Mouse (Mus musculus) forebrain, embryonic 12.5 days (tissue): Measurements from ENCODE around the gene Ttll3. TPM values are rescaled to one million over a fixed set of nuclear protein-coding genes. Genes with fewer than 3 reads are reported as not detected.

ENCODE experiments used
- ATAC-seq: fragments of 200-750 bp; cut with Nextera tagmentation; 2 replicates; pipeline ENCODE4 v1.8.0; 2017; ENCODE audit warnings: moderate TSS enrichment; ENCODE audit not compliant: low FRiP score
- H3K27ac ChIP-seq: fragments of 300-500 bp; sonication (generic); 2 replicates; pipeline ENCODE4 v1.5.1; 2016; ENCODE audit warnings: mild to moderate bottlenecking
- H3K27me3 ChIP-seq: fragments of 300-500 bp; sonication (generic); 2 replicates; pipeline ENCODE4 v1.6.1; 2016; ENCODE audit warnings: mild to moderate bottlenecking
- H3K36me3 ChIP-seq: fragments of 300-500 bp; sonication (generic); replicated peaks from 2 replicates; pipeline ENCODE4 v1.6.1; 2016; ENCODE audit warnings: mild to moderate bottlenecking
- H3K4me1 ChIP-seq: fragments of 300-500 bp; sonication (generic); 2 replicates; pipeline ENCODE4 v1.6.1; 2016
- H3K4me2 ChIP-seq: fragments of 300-500 bp; sonication (generic); 2 replicates; pipeline ENCODE4 v1.6.1; 2016; ENCODE audit warnings: mild to moderate bottlenecking, moderate library complexity
- H3K4me3 ChIP-seq: fragments of 300-500 bp; sonication (generic); replicated peaks from 2 replicates; pipeline ENCODE4 v1.5.1; 2016; ENCODE audit warnings: mild to moderate bottlenecking
- H3K9ac ChIP-seq: fragments of 300-500 bp; sonication (generic); 2 replicates; pipeline ENCODE4 v1.6.1; 2016; ENCODE audit warnings: mild to moderate bottlenecking
- H3K9me3 ChIP-seq: fragments of 300-500 bp; sonication (generic); 2 replicates; pipeline ENCODE4 v1.6.1; 2016
- WGBS: fragments of 180-500 bp; shearing (Covaris S2); methylation state at CpG from one replicate; pipeline ENCODE4 v1.1.7; 2016; 5-methylcytosine and 5-hydroxymethylcytosine counted together
- polyA plus RNA-seq: library from polyadenylated mRNA; unstranded; fragments of >200 nt; fragmentation: Nextera tagmentation; extraction: Ambion mirVana; gene quantifications from 2 replicates; pipeline ENCODE4 v1.2.1, GENCODE M21; 2016

The Ttll3 gene
- polyA plus RNA-seq, 1 experiment from 2014 or later, result 6.5 TPM

DNA sequence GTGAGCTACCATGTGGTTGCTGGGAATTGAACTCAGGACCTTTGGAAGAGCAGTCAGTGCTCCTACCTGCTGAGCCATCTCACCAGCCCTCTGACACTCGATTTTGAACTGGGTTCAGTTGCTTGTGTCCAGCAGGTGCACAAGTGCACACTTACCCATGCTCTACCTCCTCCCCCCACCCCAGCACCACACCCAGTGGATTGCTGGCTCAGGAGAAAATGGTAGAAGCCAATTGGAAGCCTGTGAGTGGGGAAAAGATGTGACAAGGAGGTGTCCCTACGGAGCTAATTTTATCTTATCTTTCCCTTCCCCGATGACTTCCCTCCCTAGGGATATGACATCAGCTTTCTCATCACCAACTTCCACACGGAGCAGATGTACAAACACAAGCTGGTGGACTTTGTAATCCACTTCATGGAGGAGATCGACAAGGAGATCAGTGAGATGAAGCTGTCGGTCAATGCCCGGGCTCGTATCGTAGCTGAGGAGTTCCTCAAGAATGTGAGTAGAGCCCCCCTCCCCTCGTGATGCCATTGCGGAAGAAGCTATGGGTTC, 3.8 kb upstream of the Ttll3 start:
- 94% methylated on average over 11 of the region's 11 CpGs for WGBS
- no peak overlapping the region for H3K4me2 ChIP-seq
- H3K9ac ChIP-seq, result no peak overlapping the region
- H3K27me3 ChIP-seq, result no peaks in the 10 kb centered on the region
- no peaks in the 10 kb centered on the region for H3K4me1 ChIP-seq
- ATAC-seq, result no peak
- peaks cover 96% of the 10 kb centered on the region for H3K36me3 ChIP-seq
- H3K9me3 ChIP-seq, result no peaks in the 10 kb centered on the region
- no peak overlapping the region for H3K27ac ChIP-seq
- H3K4me3 ChIP-seq, result no peak overlapping the region

- 89% methylated on average over 3 of the region's 3 CpGs for WGBS
- no peak overlapping the region for H3K4me3 ChIP-seq
- H3K36me3 ChIP-seq, result peaks cover 89% of the 10 kb centered on the region
These were observed 3.0 kb upstream of the Ttll3 start for GRCm38 (mm10) chr6:113386025-113386424.

GRCm38 (mm10) chr6:113390715-113391114, 1.7 kb downstream of the Ttll3 start:
- Histone ChIP-seq H3K27me3 (no peaks in the 10 kb centered on the region), H3K4me1 (peaks cover 17% of the 10 kb centered on the region), H3K9ac (no peak overlapping the region), H3K36me3 (peaks cover 56% of the 10 kb centered on the region), H3K27ac (no peak overlapping the region), H3K4me3 (no peak overlapping the region), H3K4me2 (no peak overlapping the region), H3K9me3 (no peaks in the 10 kb centered on the region)
- ATAC-seq, result no peak
- 96% methylated on average over 3 of the region's 3 CpGs for WGBS

More at GRCm38 (mm10) chr6:113386025-113386424, 3.0 kb upstream of the Ttll3 start:
- Histone ChIP-seq H3K9me3 (no peaks in the 10 kb centered on the region), H3K27me3 (no peaks in the 10 kb centered on the region), H3K27ac (no peak overlapping the region), H3K4me1 (no peaks in the 10 kb centered on the region), H3K9ac (no peak overlapping the region), H3K4me2 (no peak overlapping the region)
- no peak for ATAC-seq

- peak overlapping the region; percentile 72 for H3K9ac ChIP-seq
- H3K4me1 ChIP-seq, result peaks cover 17% of the 10 kb centered on the region
- H3K9me3 ChIP-seq, result no peaks in the 10 kb centered on the region
- H3K36me3 ChIP-seq, result peaks cover 46% of the 10 kb centered on the region
- WGBS, result 21% methylated on average over 10 of the region's 10 CpGs
- no peaks in the 10 kb centered on the region for H3K27me3 ChIP-seq
- peak; percentile 14; the same call in 1 of the 2 replicates for ATAC-seq
- H3K4me3 ChIP-seq, result peak overlapping the region; percentile 53
- peak overlapping the region; percentile 87 for H3K4me2 ChIP-seq
- peak overlapping the region; percentile 87 for H3K27ac ChIP-seq
These were observed 2.9 kb downstream of the Ttll3 start for GRCm38 (mm10) chr6:113392015-113392386.

DNA sequence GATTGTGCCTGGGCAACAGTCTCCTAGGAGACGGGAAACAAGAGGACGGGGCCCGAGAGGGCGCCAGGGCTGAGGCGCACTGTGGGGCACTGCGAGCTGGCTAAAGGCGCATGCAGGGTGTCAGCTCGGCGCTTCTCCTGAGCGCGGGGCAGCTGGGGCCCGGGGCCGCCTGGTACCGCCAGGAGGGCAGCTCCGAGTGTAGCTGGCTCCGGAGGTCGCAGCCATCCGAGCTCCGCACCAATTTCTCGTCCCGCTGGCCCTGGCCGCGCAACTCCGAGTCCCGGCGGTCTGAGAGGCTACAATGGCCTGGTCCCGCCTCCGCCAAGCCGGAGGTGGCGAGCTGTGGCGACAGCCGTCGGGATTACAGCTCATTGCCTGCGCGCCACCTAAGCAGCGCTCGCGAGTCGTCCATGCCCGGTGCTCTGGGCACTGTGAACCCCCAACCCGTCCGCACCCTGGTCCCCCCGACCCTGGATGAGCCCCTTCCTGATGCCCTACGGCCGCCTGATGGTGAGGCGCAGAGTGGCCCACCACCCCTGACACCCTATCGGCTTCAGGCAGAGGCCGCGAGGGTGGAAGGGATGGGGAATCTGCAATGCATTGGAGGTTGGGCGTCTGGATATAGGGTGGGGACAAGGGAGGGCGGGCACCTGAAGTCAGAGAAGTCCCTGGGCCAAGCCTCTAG, 3.5 kb downstream of the Ttll3 start:
- peaks cover 17% of the 10 kb centered on the region for H3K4me1 ChIP-seq
- H3K4me3 ChIP-seq, result peak overlapping the region; percentile 53
- peak; percentile 88 for ATAC-seq
- H3K36me3 ChIP-seq, result peaks cover 41% of the 10 kb centered on the region
- H3K9me3 ChIP-seq, result no peaks in the 10 kb centered on the region
- H3K27ac ChIP-seq, result peak overlapping the region; percentile 87
- H3K9ac ChIP-seq, result peak overlapping the region; percentile 72
- peak overlapping the region; percentile 87 for H3K4me2 ChIP-seq
- H3K27me3 ChIP-seq, result no peaks in the 10 kb centered on the region
- 0% methylated on average over 51 of the region's 51 CpGs for WGBS

DNA sequence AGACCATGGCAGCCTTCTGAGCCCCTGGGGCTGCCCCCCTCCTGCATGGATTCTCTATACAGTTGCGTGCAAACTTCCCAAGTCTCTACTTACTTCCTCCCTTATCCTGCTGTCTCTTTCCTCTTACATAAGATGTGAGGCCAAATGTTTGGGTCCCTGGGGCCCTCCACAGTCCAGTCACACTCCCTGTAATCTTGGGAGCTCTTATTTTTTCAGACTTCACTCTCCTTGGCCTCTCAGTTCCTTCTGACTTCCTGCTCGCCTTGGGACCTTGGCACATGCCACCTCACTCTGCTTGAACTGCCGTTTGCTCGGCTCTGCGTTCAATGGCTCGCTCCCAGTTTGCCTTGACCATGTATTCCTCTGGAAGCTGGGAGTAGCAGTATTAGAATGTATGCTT, 4.9 kb downstream of the Ttll3 start:
- WGBS, result 93% methylated on average over 6 of the region's 6 CpGs
- Histone ChIP-seq H3K4me3 (no peak overlapping the region), H3K9ac (no peak overlapping the region), H3K9me3 (no peaks in the 10 kb centered on the region), H3K36me3 (peaks cover 27% of the 10 kb centered on the region), H3K27me3 (no peaks in the 10 kb centered on the region), H3K4me2 (no peak overlapping the region), H3K27ac (no peak overlapping the region), H3K4me1 (peaks cover 17% of the 10 kb centered on the region)
- no peak for ATAC-seq

GRCm38 (mm10) chr6:113394811-113395210, 5.8 kb downstream of the Ttll3 start:
- Histone ChIP-seq H3K27me3 (no peaks in the 10 kb centered on the region), H3K4me2 (no peak overlapping the region), H3K4me1 (peaks cover 17% of the 10 kb centered on the region), H3K9ac (no peak overlapping the region), H3K27ac (no peak overlapping the region), H3K4me3 (no peak overlapping the region), H3K9me3 (no peaks in the 10 kb centered on the region), H3K36me3 (peaks cover 18% of the 10 kb centered on the region)
- 94% methylated on average over 11 of the region's 11 CpGs for WGBS
- no peak for ATAC-seq

- 90% methylated on average over 6 of the region's 6 CpGs for WGBS
- no peak for ATAC-seq
These were observed 6.4 kb downstream of the Ttll3 start for GRCm38 (mm10) chr6:113395501-113395900.

DNA sequence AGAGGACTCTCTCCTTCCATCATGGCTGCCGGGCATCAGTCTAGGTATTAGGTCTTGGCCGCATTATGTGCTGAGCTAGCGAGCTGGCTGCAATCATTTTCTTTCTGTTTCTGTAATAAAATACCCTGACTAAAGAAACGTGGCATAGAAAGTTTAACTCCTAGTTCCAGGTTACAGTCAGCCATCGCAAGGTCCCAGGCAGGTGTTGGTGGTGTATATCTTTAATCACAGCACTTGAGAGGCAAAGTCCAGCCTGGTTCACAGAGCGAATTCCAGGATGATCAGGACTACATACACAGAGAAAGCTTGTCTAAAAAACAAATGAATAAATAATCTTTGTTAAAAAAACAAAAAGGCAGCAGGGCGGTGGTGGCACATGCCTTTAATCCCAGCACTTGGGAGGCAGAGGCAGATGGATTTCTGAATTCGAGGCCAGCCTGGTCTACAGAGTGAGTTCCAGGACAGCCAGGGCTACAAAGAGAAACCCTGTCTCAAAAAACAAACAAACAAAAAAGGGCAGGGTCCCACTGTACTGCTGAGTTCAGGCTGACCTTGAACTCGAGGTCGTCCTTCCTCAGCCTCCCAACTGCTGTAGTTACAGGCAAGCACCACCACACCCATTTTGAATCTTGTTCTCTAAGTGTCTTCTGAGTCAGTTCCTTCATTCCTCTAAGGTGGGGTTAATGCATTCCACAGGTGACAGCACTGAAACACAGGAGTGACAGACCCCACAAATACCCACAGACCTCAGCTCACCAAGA, 7.4 kb downstream of the Ttll3 start:
- no peak overlapping the region for H3K4me2 ChIP-seq
- H3K9ac ChIP-seq, result no peak overlapping the region
- peaks cover 13% of the 10 kb centered on the region for H3K36me3 ChIP-seq
- H3K27ac ChIP-seq, result no peak overlapping the region
- WGBS, result 82% methylated on average over 10 of the region's 10 CpGs
- peaks cover 16% of the 10 kb centered on the region for H3K4me1 ChIP-seq
- ATAC-seq, result no peak
- H3K4me3 ChIP-seq, result no peak overlapping the region
- no peaks in the 10 kb centered on the region for H3K27me3 ChIP-seq
- no peaks in the 10 kb centered on the region for H3K9me3 ChIP-seq

More at GRCm38 (mm10) chr6:113395501-113395900, 6.4 kb downstream of the Ttll3 start:
- no peaks in the 10 kb centered on the region for H3K27me3 ChIP-seq
- peaks cover 17% of the 10 kb centered on the region for H3K4me1 ChIP-seq
- H3K9ac ChIP-seq, result no peak overlapping the region
- H3K27ac ChIP-seq, result no peak overlapping the region
- no peak overlapping the region for H3K4me2 ChIP-seq
- no peaks in the 10 kb centered on the region for H3K9me3 ChIP-seq
- peaks cover 13% of the 10 kb centered on the region for H3K36me3 ChIP-seq
- H3K4me3 ChIP-seq, result no peak overlapping the region

DNA sequence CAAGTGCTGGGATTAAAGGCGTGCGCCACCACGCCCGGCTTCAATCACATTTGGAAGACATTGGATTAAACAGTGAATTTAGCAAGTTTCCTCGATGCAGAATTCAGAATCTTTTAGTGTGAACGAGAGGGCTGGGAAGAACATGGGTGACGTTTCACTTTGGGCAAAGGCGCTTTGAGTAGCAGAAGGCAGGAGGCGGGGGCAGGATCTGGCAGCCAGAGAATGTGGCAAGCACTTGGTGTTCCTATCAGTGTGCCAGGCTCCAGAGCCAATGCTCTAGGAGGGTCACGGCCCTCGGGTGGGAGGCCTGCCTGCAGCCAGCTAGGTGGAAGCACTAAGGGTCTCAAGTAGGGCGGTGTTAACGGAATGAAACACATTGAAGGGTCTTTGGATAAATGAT, 13.0 kb downstream of the Ttll3 start:
- no peak for ATAC-seq
- 95% methylated on average over 13 of the region's 13 CpGs for WGBS
- Histone ChIP-seq H3K9me3 (no peaks in the 10 kb centered on the region), H3K36me3 (peaks cover 2% of the 10 kb centered on the region), H3K27me3 (no peaks in the 10 kb centered on the region), H3K4me1 (no peaks in the 10 kb centered on the region), H3K9ac (no peak overlapping the region), H3K27ac (no peak overlapping the region), H3K4me2 (no peak overlapping the region), H3K4me3 (no peak overlapping the region)

GRCm38 (mm10) chr6:113404649-113405448, 15.8 kb downstream of the Ttll3 start:
- ATAC-seq, result no peak
- Histone ChIP-seq H3K27ac (no peak overlapping the region), H3K36me3 (peaks cover 13% of the 10 kb centered on the region), H3K4me2 (no peak overlapping the region), H3K9me3 (no peaks in the 10 kb centered on the region), H3K27me3 (no peaks in the 10 kb centered on the region), H3K4me3 (no peak overlapping the region), H3K9ac (no peak overlapping the region), H3K4me1 (no peaks in the 10 kb centered on the region)
- 75% methylated on average over 12 of the region's 12 CpGs for WGBS

GRCm38 (mm10) chr6:113405483-113405882, 16.4 kb downstream of the Ttll3 start:
- Histone ChIP-seq H3K4me1 (no peaks in the 10 kb centered on the region), H3K4me2 (no peak overlapping the region), H3K9me3 (no peaks in the 10 kb centered on the region), H3K36me3 (peaks cover 13% of the 10 kb centered on the region), H3K9ac (no peak overlapping the region), H3K27ac (no peak overlapping the region), H3K4me3 (no peak overlapping the region), H3K27me3 (no peaks in the 10 kb centered on the region)
- no peak for ATAC-seq
- WGBS, result 89% methylated on average over 6 of the region's 6 CpGs
